Mouse (Mus musculus): ENCODE results near the gene Hoxb2.

Gene Hoxb2

GRCm38 (mm10) chr11:96351312-96351711 lies 987 bp downstream of the Hoxb2 start:
- DNase-seq (ENCODE audit: low spot score in 2 of 2), result no peak

DNA sequence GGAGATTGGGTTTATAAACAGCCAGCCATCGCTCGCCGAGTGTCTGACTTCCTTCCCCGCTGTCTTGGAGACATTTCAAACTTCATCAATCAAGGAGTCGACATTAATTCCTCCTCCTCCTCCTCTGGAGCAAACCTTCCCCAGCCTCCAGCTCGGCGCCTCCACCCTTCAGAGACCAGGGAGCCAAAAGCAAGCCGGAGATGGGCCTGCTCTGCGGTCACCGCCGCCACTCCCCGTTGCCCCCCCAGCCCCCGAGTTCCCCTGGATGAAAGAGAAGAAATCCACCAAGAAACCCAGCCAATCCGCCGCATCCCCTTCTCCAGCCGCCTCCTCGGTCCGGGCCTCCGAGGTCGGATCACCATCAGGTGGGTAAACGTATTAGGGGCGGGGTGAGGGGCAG lies 1.5 kb downstream of the Hoxb2 start:
- DNase-seq (ENCODE audit: low spot score in 2 of 2), result no peak

GRCm38 (mm10) chr11:96352691-96353521 lies 2.6 kb downstream of the Hoxb2 start:
- no peak for DNase-seq (ENCODE audit: low spot score in 2 of 2)

GRCm38 (mm10) chr11:96353522-96353841 lies 3.2 kb downstream of the Hoxb2 start:
- no peak for DNase-seq (ENCODE audit: low spot score in 2 of 2)

DNA sequence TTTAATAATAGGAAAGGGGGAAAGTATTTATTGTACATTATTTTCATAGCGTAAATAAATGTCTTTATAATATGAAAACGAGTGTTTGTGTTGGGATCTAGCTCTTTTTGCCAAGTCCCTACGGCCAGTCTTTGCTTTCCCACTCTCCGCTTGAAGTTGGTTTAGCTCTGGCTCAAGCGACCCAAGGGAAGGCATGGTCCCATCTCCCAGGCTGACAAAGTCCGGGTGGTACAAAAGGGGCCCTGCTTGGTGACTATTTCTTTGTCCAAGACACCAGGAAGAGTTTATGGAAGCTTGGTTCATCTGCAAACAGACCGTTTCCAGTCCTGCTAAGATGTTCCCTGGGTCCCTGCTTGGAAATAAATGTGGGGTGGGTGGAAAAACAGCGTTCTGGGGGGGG lies 3.6 kb downstream of the Hoxb2 start:
- no peak for DNase-seq (ENCODE audit: low spot score in 2 of 2)

GRCm38 (mm10) chr11:96354376-96354775 lies 4.1 kb downstream of the Hoxb2 start:
- DNase-seq (ENCODE audit: low spot score in 2 of 2), result no peak

- no peak for DNase-seq (ENCODE audit: low spot score in 2 of 2)
Observed at GRCm38 (mm10) chr11:96354801-96355311, 4.5 kb downstream of the Hoxb2 start.

- no peak for DNase-seq (ENCODE audit: low spot score in 2 of 2)
Observed at GRCm38 (mm10) chr11:96363807-96364206, 13.5 kb downstream of the Hoxb2 start.

DNA sequence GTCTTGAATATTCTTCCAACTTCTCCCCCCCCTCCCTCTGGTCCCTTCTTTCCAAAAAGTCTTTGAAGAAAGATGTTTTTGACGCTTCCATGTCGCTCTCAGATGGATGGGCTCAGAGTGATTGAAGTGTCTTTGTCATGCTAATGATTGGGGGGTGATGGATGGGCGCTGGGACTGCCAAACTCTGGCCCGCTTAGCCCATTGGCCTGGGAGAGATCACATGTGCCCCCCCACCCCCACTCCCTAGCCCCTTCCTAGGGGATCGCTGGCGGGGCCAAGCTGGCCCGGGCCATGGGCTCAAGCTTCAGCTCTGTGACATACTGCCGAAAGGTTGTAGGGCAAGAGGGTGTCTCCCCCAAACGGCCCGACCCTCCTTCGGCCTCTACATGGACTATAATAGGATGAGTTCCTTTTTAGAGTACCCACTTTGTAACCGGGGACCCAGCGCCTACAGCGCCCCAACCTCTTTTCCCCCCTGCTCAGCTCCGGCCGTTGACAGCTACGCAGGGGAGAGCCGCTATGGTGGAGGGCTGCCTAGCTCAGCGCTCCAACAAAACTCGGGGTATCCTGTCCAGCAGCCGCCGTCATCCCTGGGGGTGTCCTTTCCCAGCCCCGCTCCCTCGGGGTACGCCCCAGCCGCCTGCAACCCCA lies 15.2 kb downstream of the Hoxb2 start, which contains the start of gene Hoxb1:
Gene Hoxb1, plus strand, starts transcription at position 312 of the 651 bp plus-strand sequence.
- DNase-seq (ENCODE audit: low spot score in 2 of 2), result no peak

- no peak for DNase-seq (ENCODE audit: low spot score in 2 of 2)
Observed at GRCm38 (mm10) chr11:96366092-96367041, 16.0 kb downstream of the Hoxb2 start.

DNA sequence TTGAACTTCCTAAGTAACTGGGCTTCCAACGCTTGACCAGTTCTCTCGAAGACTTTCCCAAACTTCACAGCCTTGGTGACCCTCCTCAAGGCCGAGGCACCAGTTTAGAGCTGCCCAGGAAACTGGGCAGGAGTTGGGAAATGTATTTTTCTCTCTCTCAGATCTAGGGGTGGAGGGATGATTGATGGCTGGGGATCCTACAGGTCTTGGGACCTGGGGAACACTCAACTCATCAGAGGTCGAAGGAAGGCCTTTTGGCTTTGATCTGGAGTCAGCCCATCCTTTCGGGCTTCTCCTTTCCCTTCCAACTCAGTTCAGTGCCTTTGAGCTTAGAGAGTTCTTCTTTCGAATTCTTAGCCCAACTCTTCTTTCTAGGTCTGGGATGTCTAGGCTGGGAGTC lies 16.8 kb downstream of the Hoxb2 start:
- no peak for DNase-seq (ENCODE audit: low spot score in 2 of 2)

GRCm38 (mm10) chr11:96368686-96369085 lies 18.4 kb downstream of the Hoxb2 start:
- no peak for DNase-seq (ENCODE audit: low spot score in 2 of 2)

GRCm38 (mm10) chr11:96369140-96369539 lies 18.8 kb downstream of the Hoxb2 start:
- no peak for DNase-seq (ENCODE audit: low spot score in 2 of 2)

GRCm38 (mm10) chr11:96371726-96372125 lies 21.4 kb downstream of the Hoxb2 start:
- no peak for DNase-seq (ENCODE audit: low spot score in 2 of 2)

- no peak for DNase-seq (ENCODE audit: low spot score in 2 of 2)
Observed at GRCm38 (mm10) chr11:96372519-96372918, 22.2 kb downstream of the Hoxb2 start.

GRCm38 (mm10) chr11:96374810-96375209 lies 24.5 kb downstream of the Hoxb2 start:
- no peak for DNase-seq (ENCODE audit: low spot score in 2 of 2)

DNA sequence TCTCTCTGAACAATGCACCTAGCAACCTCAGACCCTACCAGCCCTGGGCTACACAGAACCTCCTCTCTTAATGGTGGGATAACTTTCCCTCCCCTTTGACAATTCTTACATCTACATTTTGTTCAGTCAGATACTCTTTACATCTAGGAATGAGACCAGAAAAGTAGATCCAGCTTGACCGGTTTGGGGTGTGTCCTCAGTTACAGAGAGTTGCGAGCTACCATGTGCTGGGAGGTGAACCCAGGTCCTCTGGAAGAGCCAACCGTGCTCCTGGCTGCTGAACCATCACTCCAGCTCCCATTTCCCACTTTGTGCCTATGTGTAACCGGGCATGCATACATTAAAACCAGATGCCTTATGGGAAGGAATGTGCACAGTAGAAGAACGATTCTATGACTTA lies 33.1 kb downstream of the Hoxb2 start:
- DNase-seq (ENCODE audit: low spot score in 2 of 2), result no peak

DNA sequence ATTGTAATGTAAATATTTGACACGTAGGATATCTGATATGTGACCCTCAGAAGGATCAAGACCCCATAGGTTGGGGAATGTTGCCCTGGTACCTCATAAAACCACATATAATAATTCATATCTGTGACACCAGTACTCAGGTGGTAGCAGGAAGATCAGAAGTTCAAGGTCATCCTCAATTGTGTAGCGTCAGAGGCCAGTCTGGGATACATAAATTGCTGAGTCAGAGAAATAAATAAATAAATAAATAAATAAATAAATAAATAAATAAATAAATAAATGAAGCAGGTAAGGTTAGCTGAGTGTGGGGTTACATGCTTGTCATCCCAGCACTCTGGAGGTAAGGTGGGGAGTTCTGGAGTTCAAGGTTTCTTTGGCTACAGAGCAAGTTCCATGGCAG lies 37.3 kb downstream of the Hoxb2 start:
- no peak for DNase-seq (ENCODE audit: low spot score in 2 of 2)

GRCm38 (mm10) chr11:96396772-96397626 lies 46.7 kb downstream of the Hoxb2 start:
- no peak for DNase-seq (ENCODE audit: low spot score in 2 of 2)

DNA sequence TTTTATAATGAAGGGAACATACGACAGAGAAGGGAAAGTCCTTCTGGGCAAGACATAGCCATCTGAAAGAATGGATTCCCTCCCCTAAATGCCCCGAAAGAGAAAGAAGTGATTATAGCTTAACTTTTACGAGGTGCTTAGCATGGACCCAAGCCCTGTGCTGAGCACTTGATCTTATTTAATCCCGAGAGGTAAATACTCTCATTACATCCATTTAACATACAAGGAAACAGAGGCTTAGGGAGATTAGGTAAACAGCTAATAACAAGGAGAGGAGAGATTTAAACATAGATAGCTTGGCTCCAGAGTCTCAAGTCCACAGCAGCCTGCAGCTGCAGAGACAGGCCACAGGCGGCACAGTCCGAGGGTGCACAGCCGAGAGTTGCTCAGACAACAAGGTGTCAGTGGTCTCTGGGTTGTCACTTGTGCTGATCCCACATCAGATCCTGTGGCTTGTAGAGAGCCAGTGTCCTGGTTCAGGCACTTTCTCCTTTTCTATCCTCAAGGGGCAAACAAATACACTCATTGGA lies 47.5 kb downstream of the Hoxb2 start:
- DNase-seq (ENCODE audit: low spot score in 2 of 2), result no peak

DNA sequence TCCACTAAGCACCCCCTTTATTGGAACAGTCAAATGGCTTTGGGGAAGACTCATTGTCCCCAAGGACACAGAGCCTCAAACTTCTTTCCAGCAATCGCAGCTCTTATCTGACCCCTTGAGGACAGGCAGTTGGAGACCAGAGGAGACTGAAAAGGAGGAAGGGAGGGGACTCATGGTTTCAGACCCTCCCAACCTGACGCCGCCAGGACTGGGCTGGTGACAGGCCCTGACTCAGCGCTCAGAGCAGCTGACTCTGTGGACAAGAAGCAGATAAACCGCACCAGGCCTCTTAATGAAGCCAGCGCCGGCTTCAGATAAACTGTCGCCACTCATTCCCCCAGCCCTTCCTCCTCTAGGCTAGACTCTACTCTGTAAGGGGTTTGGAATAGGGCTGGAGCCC lies 49.6 kb downstream of the Hoxb2 start:
- DNase-seq (ENCODE audit: low spot score in 2 of 2), result no peak
